Mouse (Mus musculus): Measurements from ENCODE around the gene Pde10a.

The Pde10a gene

GRCm38 (mm10) chr17:8972152-8972854, 447.1 kb downstream of the Pde10a start:
- DNase-seq (ENCODE audit: low spot score), result no peak

DNA sequence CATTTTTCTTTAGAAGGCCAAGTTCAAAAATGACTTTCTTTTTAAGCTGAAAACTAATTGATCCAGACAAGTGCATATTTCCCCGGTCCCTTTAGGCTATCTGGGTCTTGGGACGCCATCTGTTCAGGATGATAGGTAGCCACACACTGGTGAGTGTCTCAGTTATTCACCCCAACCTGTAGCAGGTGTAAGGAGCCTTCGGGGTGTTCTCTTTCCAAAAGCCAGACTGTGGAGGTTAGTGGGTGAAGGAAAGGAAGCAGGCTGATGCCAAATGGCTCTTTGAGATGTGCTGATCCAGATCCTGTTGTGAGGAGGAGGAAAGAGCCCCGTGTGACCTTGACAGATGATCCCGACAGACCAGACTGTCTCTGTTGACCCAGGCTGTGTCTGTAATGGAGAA, 448.2 kb downstream of the Pde10a start:
- no peak for DNase-seq (ENCODE audit: low spot score)

DNA sequence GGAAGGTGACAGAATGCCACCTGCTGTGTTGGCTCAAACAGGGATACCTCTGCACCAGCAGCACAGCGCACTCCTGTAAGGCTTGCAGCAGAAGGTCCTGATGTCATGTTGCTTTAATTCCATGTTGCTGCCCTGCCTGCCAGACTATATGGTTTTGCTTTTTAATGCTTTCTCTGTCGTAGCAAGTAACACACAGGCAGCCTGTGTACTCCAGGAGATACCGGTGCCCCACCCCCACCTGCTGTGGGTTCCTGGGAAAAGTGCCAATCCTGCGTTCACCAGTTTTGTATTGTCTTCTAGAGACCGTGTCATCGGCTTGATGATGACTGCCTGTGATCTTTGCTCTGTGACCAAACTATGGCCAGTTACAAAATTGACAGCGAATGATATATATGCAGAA, 449.3 kb downstream of the Pde10a start:
- no peak for DNase-seq (ENCODE audit: low spot score)

DNA sequence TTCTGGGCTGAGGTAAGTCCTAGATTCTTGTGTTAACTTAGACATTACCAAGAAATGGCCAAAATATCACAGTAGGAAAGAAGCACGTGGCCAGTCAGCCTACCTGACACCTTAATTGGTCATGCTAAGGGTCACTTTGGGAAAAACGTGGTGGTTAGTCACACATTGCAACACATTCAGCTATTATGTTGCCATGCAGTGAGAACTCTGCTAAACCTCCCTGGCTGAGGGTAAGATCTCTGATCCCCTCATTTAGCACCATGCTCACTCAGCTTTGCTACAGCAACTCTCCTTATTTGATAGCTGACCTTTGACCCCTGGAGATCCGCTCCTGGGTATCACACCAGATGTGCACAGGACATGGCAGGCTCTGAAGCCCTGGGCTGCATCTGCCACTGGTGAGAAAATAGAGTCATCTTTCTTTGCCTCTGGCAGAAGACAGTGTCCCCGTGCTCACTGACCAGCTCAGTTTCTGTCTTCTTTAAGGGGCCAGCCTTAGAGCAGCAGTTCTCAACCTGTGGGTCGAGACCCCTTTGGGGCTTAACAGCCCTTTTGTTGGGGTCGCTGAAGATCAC, 449.7 kb downstream of the Pde10a start:
- no peak for DNase-seq (ENCODE audit: low spot score)

DNA sequence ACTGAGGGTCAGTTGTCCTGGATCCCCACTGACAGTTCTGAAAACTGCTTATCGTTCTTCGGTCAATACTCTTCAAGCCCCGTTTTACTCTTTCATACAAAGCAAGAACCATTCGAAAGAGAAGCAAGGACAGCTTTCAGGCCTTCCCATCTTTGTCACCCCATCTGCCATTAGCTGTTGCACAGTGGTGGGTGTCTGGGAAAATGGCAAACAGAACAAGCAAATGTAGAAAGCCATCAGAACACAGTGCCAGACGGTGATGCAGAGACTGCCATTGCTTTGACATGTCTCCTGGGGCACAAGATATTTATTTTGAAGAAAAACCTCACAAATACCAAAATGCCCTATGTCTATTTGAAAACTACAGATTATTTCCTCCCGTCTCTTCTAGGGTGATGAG, 451.6 kb downstream of the Pde10a start:
- DNase-seq (ENCODE audit: low spot score), result no peak

- no peak for DNase-seq (ENCODE audit: low spot score)
Observed at GRCm38 (mm10) chr17:8977271-8977670, 452.1 kb downstream of the Pde10a start.

- DNase-seq (ENCODE audit: low spot score), result no peak
Observed at GRCm38 (mm10) chr17:8983576-8983975, 458.4 kb downstream of the Pde10a start.

DNA sequence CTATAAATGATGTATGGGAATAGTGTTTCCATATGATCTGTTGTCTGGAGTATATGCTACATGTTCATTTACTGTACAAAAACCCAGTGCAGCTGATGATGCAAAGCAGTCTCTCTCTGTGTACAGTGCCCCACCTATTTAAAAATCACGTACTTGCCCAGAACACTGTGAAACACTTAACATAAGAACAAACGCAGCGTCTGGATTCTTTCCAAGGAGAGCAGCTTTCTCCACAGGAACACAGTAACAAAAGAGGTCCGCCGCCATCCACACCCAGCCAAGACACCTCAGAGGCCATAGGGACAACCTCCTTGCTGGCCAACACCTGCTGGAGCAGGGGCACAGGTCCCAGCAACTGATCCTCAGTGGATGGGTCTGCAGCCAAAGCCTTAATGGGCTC, 460.5 kb downstream of the Pde10a start:
- DNase-seq (ENCODE audit: low spot score), result no peak

- DNase-seq (ENCODE audit: low spot score), result no peak
Observed at GRCm38 (mm10) chr17:8986551-8986950, 461.4 kb downstream of the Pde10a start.

GRCm38 (mm10) chr17:8987369-8987768, 462.2 kb downstream of the Pde10a start:
- no peak for DNase-seq (ENCODE audit: low spot score)

- peak; percentile 84 for DNase-seq (ENCODE audit: low spot score)
Observed at GRCm38 (mm10) chr17:8988119-8988807, 463.1 kb downstream of the Pde10a start, which contains the start of gene 1700010I14Rik. TSS of gene 1700010I14Rik (plus strand) at chr17:8988333.

GRCm38 (mm10) chr17:8991160-8991559, 466.0 kb downstream of the Pde10a start:
- DNase-seq (ENCODE audit: low spot score), result no peak

GRCm38 (mm10) chr17:8995344-8995743, 470.2 kb downstream of the Pde10a start:
- DNase-seq (ENCODE audit: low spot score), result no peak

- DNase-seq (ENCODE audit: low spot score), result no peak
Observed at GRCm38 (mm10) chr17:9002438-9002837, 477.3 kb downstream of the Pde10a start.

DNA sequence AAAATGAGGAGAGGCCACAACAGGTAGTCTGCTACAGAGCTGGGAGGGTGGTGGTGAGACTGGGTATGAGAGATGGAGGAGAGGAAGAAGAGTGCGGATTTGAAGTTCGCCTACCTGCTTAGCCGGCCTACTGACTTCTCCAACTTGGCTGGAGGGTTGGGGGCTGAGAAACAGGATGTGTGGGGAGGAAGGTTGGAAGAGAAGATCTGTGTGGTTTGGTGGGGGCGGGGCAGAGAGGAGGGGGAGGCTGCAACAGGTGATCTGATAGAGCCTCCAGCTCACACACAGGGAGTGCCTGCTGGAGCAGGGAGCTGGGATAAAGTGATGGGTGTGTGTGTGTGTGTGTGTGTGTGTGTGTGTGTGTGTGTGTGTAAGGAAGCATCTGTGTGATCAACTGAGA, 479.3 kb downstream of the Pde10a start:
- DNase-seq (ENCODE audit: low spot score), result no peak

DNA sequence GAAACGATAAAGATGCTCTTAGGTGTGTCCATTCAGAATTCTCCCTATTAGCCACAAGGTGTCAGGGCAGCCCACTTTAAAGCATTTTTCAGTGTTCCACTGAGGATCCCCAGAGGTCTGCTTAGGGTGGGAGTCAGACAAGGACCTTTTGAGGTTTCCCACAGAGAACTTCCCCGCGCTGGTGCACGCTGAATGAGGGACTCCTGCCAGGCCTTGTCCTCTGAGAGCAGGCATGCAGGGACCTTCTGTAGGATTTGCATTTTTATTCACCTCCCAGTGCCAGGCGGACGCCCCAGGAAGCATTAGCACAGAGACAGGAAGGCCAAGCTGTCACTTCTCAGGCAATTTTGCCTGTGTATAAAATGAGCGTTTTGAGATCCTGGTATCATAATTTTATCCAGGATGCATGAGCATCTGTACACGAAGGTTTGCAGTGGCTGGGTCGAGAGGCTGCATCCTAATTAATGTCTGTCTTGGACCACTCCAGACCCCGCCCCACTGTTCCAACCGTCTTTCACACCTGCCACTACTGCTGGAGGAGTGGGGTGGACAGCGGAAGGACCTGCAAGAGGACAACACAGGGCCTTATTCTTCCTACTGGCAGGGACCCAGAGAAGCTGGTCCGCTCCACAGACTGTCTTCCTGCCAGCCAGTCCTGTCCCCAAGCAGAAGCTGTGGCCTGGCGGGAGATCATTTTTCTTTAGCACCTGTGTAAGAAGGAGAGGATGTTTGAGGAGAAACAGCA, 498.2 kb downstream of the Pde10a start:
- DNase-seq (ENCODE audit: low spot score), result no peak

DNA sequence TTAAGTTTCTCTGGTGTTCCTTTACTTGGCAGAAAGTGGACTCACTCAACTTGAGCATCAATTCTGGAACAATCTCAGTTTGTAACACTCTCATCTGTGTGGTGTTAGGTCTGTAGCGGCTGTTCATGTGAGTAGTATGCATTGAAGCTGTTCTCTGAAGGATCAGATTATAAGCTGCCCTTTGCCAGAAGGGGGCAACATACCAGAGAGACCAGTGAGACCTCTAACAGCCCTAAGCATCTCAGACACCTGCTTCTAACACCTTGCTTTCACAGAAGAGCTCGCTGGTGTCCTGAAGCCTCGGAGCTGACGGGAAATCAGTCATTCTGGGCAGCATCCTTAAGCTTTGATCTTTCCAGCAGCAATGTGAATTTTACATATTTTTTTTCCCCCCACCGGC, 505.0 kb downstream of the Pde10a start:
- DNase-seq (ENCODE audit: low spot score), result no peak

- peak; percentile 77 for DNase-seq (ENCODE audit: low spot score)
Observed at GRCm38 (mm10) chr17:9031241-9032141, 506.3 kb downstream of the Pde10a start.

- DNase-seq (ENCODE audit: low spot score), result no peak
Observed at GRCm38 (mm10) chr17:9032362-9033044, 507.3 kb downstream of the Pde10a start.

DNA sequence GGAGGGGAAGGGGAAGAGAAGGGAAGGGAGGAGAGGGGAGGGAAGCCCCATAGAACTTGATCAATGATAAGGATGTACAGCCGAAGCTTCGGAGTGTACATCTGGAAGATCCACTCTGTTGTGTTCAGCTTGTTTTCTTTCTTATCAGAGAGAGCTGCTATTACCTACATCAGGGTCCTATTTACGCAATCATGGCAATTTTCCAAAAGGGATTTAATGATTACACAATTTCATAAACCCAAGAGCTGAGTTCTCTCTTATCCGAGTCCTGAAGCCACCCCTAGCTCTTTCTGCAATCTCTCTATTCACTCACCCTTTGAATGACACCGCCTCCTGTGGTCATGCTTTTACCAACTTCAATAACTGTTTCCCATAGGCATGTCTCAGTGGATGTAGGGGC, 508.3 kb downstream of the Pde10a start:
- DNase-seq (ENCODE audit: low spot score), result no peak

All from urinary bladder, postnatal 14 days (tissue).